ENCODE assay signal across 7 mouse cellular contexts in the genomic region with DNA sequence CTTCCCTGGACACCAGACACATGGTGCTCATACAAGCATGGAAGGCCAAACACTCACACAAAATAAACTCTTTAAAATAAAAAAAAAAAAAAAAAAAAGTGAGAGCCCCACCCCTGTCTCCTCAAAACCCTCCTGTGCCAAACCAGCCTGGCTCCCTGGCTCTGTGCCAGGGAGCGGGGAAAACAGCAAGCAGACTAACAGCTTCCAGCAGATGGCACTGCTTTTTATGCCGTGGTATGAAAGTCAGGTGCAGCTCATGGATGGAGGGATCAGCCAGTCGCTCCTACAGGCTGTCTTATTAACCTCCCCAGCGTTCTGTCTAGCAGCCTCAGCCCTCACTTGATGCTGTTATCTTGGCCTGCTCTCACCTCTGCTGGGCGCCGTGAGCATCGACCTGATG. TPM values are rescaled to one million over a fixed set of nuclear protein-coding genes. Genes with fewer than 3 reads are reported as not detected.
DNase-seq lines count a peak whose midpoint lies in the region.

No protein-coding gene starts in this region.

- intact Hi-C loops in left cerebral cortex, postnatal 10 days (cut with DNase I) = no loop called here
- intact Hi-C loops in gastrocnemius, postnatal 36 days (cut with DNase I) = no loop called here

- peak; percentile 62 for DNase-seq in layer of hippocampus, adult 11-12 months (ENCODE audit: low spot score)
- DNase-seq in layer of hippocampus, adult 9-10 months (ENCODE audit: low spot score) = no peak
- DNase-seq in Muller cell, postnatal 12 days (ENCODE audit: inconsistent ontology term) = peak; percentile 80
- DNase-seq in cerebellum, adult 11-12 months = peak; percentile 71
- peak; percentile 41 to 61 for DNase-seq in left cerebral cortex, postnatal 10 days (ENCODE audit: extremely low spot score in 1 of 2, low spot score in 2 of 2)
- DNase-seq in telencephalon, adult 2 months (ENCODE audit: low read depth, low spot score) = peak; percentile 63
- DNase-seq in gastrocnemius, postnatal 36 days = no peak

RNA-seq across cellular contexts. Expression of a gene that starts 4.2 kb away (rescaled TPM):
- 100 to 1,000 TPM; 122 to 128 TPM for total RNA-seq in left cerebral cortex, postnatal 10 days (2021)
- 10 to 100 TPM; 33.6 to 40.4 TPM for total RNA-seq in gastrocnemius, postnatal 36 days (2021)

RNA-seq across cellular contexts. Expression of a gene that starts 29.1 kb away (rescaled TPM):
- 10 to 100 TPM in 1 of 2 experiments, 1 to 10 TPM in 1; 6.6 to 10.2 TPM for total RNA-seq in left cerebral cortex, postnatal 10 days (2021)
- 10 to 100 TPM; 25.8 to 27.5 TPM for total RNA-seq in gastrocnemius, postnatal 36 days (2021)

RNA-seq across cellular contexts. Expression of a gene that starts 30.8 kb away (rescaled TPM):
- 10 to 100 TPM; 85.9 to 86.5 TPM for total RNA-seq in left cerebral cortex, postnatal 10 days (2021)
- 10 to 100 TPM; 14.1 to 16.9 TPM for total RNA-seq in gastrocnemius, postnatal 36 days (2021)

RNA-seq across cellular contexts. Expression of a gene that starts 54.0 kb away (rescaled TPM):
- 10 to 100 TPM; 91.1 to 94.6 TPM for total RNA-seq in left cerebral cortex, postnatal 10 days (2021)
- 10 to 100 TPM; 41.8 to 54.2 TPM for total RNA-seq in gastrocnemius, postnatal 36 days (2021)

Comparison
In these comparisons a context has a peak if more than half of its experiments do, and no peak if none do; other contexts are left out.
1. DNase-seq: peak in layer of hippocampus, adult 11-12 months (single experiment), Muller cell, postnatal 12 days (single experiment), cerebellum, adult 11-12 months (single experiment), left cerebral cortex, postnatal 10 days (2 of 2) and telencephalon, adult 2 months (single experiment); none in layer of hippocampus, adult 9-10 months (single experiment) and gastrocnemius, postnatal 36 days (0 of 2).
2. RNA of a gene that starts 30.8 kb away (total RNA-seq): 85.9 to 86.5 TPM in left cerebral cortex, postnatal 10 days; 14.1 to 16.9 TPM in gastrocnemius, postnatal 36 days; every median in the first group is over 4 times any median in the second.